Mouse (Mus musculus): ENCODE results near the gene Reg4. TPM values are rescaled to one million over a fixed set of nuclear protein-coding genes. Genes with fewer than 3 reads are reported as not detected.

The Reg4 gene
- 0.21 TPM for polyA plus RNA-seq (2014; fragmentation: Illumina TruSeq; extraction: RNeasy Lipid Tissue Mini Kit (QIAGEN cat#74804); ENCODE audit: low read depth, low replicate concordance)

DNA sequence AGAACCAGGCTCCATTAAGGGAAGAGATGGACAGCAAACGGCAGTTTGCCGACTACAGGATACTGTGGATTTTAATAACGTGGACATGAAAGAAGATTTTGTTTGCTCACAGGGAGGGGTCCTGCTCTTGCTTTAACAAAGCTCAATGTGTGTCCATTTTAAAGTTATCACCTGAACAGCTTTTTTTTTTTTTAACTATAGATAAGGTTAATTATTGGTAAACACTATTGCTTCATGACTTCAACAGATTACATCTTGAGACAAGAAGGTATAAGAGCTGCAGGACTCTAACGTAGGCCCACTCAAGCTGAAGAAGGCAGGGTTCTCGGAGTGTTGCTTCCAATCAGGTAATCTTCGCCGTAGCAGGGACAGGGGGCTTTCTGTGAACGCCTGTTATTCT lies at the start of gene Reg4:
TSS of gene Reg4 (plus strand) at position 301 of the 400 bp plus-strand sequence.

DNA sequence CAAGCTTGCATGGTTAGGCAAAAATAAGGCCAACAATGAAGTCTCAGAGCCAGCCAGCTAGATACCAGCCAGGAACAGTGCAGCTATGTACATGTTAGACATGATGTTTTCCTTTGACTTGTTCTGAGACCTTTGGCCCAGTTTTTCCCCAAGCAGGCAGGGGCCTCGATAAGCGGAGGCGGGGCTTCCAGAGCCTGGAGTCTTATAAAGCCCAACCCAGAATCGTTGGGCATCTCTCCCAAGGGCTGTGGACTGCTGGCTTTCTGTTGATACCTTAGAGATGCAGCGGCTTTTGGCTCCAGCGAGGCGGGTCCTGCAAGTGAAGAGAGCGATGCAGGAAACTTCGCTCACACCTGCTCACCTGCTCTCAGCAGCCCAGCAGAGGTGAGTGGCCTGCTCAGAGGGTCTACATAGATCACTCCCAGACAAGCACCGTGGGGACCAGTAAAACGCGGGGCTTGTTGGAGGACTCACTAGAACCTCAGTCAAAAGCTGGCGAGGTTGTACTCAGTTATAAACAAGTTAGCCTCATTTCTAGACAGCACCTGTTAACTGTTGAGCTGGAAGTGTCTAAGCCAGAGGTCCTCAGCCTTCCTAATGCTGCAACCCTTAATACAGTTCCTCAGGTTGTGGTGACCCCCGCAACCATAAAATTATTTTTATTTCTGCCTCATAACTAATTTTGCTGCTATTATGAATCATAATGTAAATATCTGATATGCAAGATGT lies 58.4 kb downstream of the Reg4 start, which contains the start of gene Hmgcs2:
TSS of gene Hmgcs2 (plus strand) at position 232 of the 729 bp plus-strand sequence.

Other genes starting within 250 kb of the Reg4 start
- 2.0 TPM for gene Notch2, start 208.6 kb upstream of the Reg4 start, polyA plus RNA-seq (2014; fragmentation: Illumina TruSeq; extraction: RNeasy Lipid Tissue Mini Kit (QIAGEN cat#74804); ENCODE audit: low read depth, low replicate concordance)
- gene Adam30, start 61.5 kb upstream of the Reg4 start, polyA plus RNA-seq (2014; fragmentation: Illumina TruSeq; extraction: RNeasy Lipid Tissue Mini Kit (QIAGEN cat#74804); ENCODE audit: low read depth, low replicate concordance) = 76.5 TPM
- gene Hmgcs2, start 58.3 kb downstream of the Reg4 start, polyA plus RNA-seq (2014; fragmentation: Illumina TruSeq; extraction: RNeasy Lipid Tissue Mini Kit (QIAGEN cat#74804); ENCODE audit: low read depth, low replicate concordance) = 40.3 TPM
- gene Phgdh, start 117.8 kb downstream of the Reg4 start, polyA plus RNA-seq (2014; fragmentation: Illumina TruSeq; extraction: RNeasy Lipid Tissue Mini Kit (QIAGEN cat#74804); ENCODE audit: low read depth, low replicate concordance) = 2.7 TPM
- gene Zfp697, start 160.3 kb downstream of the Reg4 start, polyA plus RNA-seq (2014; fragmentation: Illumina TruSeq; extraction: RNeasy Lipid Tissue Mini Kit (QIAGEN cat#74804); ENCODE audit: low read depth, low replicate concordance) = 2.2 TPM
- 0.38 TPM for gene Gm4450, start 235.0 kb downstream of the Reg4 start, polyA plus RNA-seq (2014; fragmentation: Illumina TruSeq; extraction: RNeasy Lipid Tissue Mini Kit (QIAGEN cat#74804); ENCODE audit: low read depth, low replicate concordance)

All from testis, adult 10 weeks (tissue).